Mouse (Mus musculus): ENCODE data around the gene Ankle1.

- TF ChIP-seq JUND (IDR thresholded peaks at IDR 0.05; ENCODE audit: low read depth, low read length) (no peak), MAX (IDR thresholded peaks at IDR 0.05; ENCODE audit: low read length) (no peak), UBTF (IDR thresholded peaks at IDR 0.05; ENCODE audit: borderline replicate concordance, insufficient read depth, low read depth, low read length) (no peak), ZC3H11A (IDR thresholded peaks at IDR 0.05; ENCODE audit: low read depth, low read length) (peak; percentile 96), E2F4 (IDR thresholded peaks at IDR 0.05; ENCODE audit: borderline replicate concordance, low read depth, low read length) (no peak), POLR2A (IDR thresholded peaks at IDR 0.05; ENCODE audit: control insufficient read depth in 1 of 2, insufficient read depth in 1 of 2, low read depth in 1 of 2, low read length in 2 of 2, poor library complexity in 1 of 2) (no peak), NELFE (IDR thresholded peaks at IDR 0.05; ENCODE audit: low read depth, low read length) (no peak), MAZ (IDR thresholded peaks at IDR 0.05; ENCODE audit: low read depth, low read length) (no peak), CTCF (IDR thresholded peaks at IDR 0.05 in 2 of 3, conservative IDR thresholded peaks at IDR 0.05 in 1 of 3; ENCODE audit: control insufficient read depth in 1 of 3, insufficient read depth in 1 of 3, low read depth in 2 of 3, low read length in 3 of 3, poor library complexity in 1 of 3, severe bottlenecking in 1 of 3) (peak; percentile 38 to 96 (median 45); a peak in 5 of 6 replicates), EP300 (IDR thresholded peaks at IDR 0.05; ENCODE audit: low read depth in 1 of 2, low read length in 2 of 2) (no peak), NRF1 (IDR thresholded peaks at IDR 0.05; ENCODE audit: insufficient read depth, low read depth, low read length, poor library complexity, severe bottlenecking) (no peak)
Observed at GRCm38 (mm10) chr8:71441404-71441803, 35.6 kb downstream of the Ankle1 start.
